Mouse (Mus musculus): Measurements from ENCODE around the gene Med29.

GRCm38 (mm10) chr7:28359854-28360253 lies 32.7 kb downstream of the Med29 start:
- TF ChIP-seq CTCF (IDR thresholded peaks at IDR 0.05; ENCODE audit: control insufficient read depth, insufficient read depth, insufficient read length) = no peak
- no peak for TF ChIP-seq CEBPB (IDR thresholded peaks at IDR 0.05; ENCODE audit: low read depth)
- TF ChIP-seq USF1 (IDR thresholded peaks at IDR 0.05; ENCODE audit: low read depth) = no peak
- no peak for TF ChIP-seq MYOG (IDR thresholded peaks at IDR 0.05; ENCODE audit: control insufficient read depth, extremely low read depth, insufficient read length)
- TF ChIP-seq MAX (IDR thresholded peaks at IDR 0.05) = no peak

Measured in C2C12 (cell line).